Mouse (Mus musculus) spleen, adult 2 months (tissue): ENCODE results near the gene Trcg1. TPM values are rescaled to one million over a fixed set of nuclear protein-coding genes. Genes with fewer than 3 reads are reported as not detected.

Experiments
- DNase-seq, 2 experiments: peaks; one replicate each; pipeline versions ENCODE4 v3.0.0 to v3.0.0-alpha.2; 2012 to 2021; ENCODE audit warnings: low spot score in 2 of 2, low read depth in 1 of 2
- H3K27ac ChIP-seq: fragments of 200-500 bp; 2 replicates; pipeline ENCODE4 v1.5.1; 2012; ENCODE audit warnings: low read length, inconsistent platforms; ENCODE audit not compliant: insufficient read depth
- H3K27me3 ChIP-seq: fragments of 200-500 bp; 2 replicates; pipeline ENCODE4 v1.6.1; 2012; ENCODE audit warnings: mild to moderate bottlenecking, moderate library complexity, low read length, inconsistent platforms; ENCODE audit not compliant: control insufficient read depth, insufficient read depth
- H3K36me3 ChIP-seq: fragments of 200-500 bp; 2 replicates; pipeline ENCODE4 v1.6.1; 2012; ENCODE audit warnings: mild to moderate bottlenecking, low read length, inconsistent platforms; ENCODE audit not compliant: control insufficient read depth, insufficient read depth
- H3K4me1 ChIP-seq: fragments of 200-500 bp; 2 replicates; pipeline ENCODE4 v1.6.1; 2011; ENCODE audit warnings: inconsistent platforms; ENCODE audit not compliant: control insufficient read depth, insufficient read depth, insufficient read length
- H3K4me3 ChIP-seq: fragments of 200-500 bp; 2 replicates; pipeline ENCODE4 v1.5.1; 2011; ENCODE audit warnings: mild to moderate bottlenecking, inconsistent platforms; ENCODE audit not compliant: insufficient read depth, insufficient read length; ENCODE audit errors: extremely low read depth
- CTCF ChIP-seq: fragments of 200-500 bp; IDR thresholded peaks from 2 replicates; pipeline ENCODE4 v1.5.1; 2011; ENCODE audit warnings: mild to moderate bottlenecking, inconsistent platforms; ENCODE audit not compliant: insufficient read depth, insufficient read length, insufficient replicate concordance; ENCODE audit errors: extremely low read depth
- POLR2A ChIP-seq: fragments of 200-500 bp; IDR thresholded peaks from 2 replicates; pipeline ENCODE4 v1.6.1; 2011; ENCODE audit warnings: low read depth, low read length, inconsistent platforms
- WGBS: fragments of 180-500 bp; shearing (Covaris S2); methylation state at CpG from one replicate; pipeline ENCODE4 v1.1.7; 2018; 5-methylcytosine and 5-hydroxymethylcytosine counted together
- polyA plus RNA-seq: library from polyadenylated mRNA; depleted of rRNA; stranded (reverse); fragments of >200 nt; gene quantifications from 2 replicates; pipeline ENCODE4 v1.2.3, GENCODE M21; 2012; rRNA removed

Trcg1 gene
- polyA plus RNA-seq, 1 experiment = not detected

DNA sequence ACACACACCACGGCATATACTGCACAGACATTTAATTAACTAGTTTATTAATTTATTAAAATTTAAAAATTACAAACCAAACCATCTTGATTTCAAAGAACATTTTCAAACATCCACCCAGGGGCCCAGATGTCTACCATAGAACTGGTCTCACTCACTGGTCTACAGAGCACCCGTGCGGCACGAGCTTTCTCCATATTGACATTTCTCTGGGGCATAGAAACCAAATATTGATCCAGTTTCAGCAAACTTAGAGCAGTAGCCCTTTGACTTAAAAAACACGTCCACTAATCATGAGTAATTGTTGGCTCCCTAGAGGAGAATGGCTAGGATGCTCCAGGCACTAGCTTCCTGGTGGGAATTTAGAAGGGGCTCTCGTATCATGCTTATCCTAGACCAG is 50.8 kb downstream of the Trcg1 start:
- H3K4me1 ChIP-seq = no peaks in the 10 kb centered on the region; the same call in 1 of the 2 replicates
- H3K36me3 ChIP-seq = no peaks in the 10 kb centered on the region
- DNase-seq = no peak
- H3K27me3 ChIP-seq = no peaks in the 10 kb centered on the region
- H3K27ac ChIP-seq = no peak overlapping the region
- TF ChIP-seq CTCF (no peak), POLR2A (no peak)
- 91% methylated on average over 6 of the region's 6 CpGs for WGBS
- no peak overlapping the region for H3K4me3 ChIP-seq

DNA sequence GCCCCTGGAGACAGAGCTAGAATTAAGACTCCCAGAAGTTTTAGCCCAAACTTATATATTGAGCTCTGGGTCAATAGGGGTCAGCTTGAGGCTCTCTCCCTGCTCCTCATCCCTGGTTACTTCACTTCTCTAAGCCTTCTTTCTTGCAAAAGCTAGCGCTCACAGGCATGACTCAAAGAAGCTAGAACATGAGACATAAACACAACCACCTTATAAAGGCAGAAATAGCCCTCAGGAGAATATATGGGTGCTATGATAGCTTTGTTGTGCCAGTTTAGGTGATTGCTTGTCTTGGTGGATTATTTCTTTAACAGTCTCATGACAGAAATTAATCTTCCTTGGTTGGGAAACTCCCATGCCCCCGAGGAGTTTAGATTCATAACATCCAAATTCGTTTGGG is 58.5 kb downstream of the Trcg1 start:
- no peak for TF ChIP-seq POLR2A
- no peak for TF ChIP-seq CTCF
- no peak overlapping the region for H3K4me3 ChIP-seq
- WGBS = 80% methylated on average over 3 of the region's 3 CpGs
- no peaks in the 10 kb centered on the region for H3K4me1 ChIP-seq
- H3K27me3 ChIP-seq = no peaks in the 10 kb centered on the region
- no peak overlapping the region for H3K27ac ChIP-seq
- H3K36me3 ChIP-seq = no peaks in the 10 kb centered on the region
- no peak for DNase-seq

DNA sequence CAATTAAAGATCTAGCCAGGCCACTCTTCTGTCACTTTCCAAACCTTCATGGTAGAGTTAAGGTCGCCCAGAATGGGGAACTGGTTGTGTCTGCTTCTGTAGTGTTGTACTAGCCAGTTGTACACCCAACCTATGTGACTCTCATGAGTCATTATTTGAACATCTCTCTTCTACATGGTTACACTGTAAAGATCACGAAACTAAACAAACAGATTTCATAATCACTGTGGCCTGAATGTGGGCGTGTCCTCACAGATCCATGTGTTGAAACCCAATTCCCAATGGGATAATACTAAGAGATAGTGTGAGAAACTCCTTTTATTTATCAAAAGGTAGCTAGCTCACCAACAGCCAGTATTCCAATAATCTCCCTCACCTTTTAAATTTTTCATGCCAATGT is 59.3 kb downstream of the Trcg1 start:
- H3K4me3 ChIP-seq = no peak overlapping the region
- 84% methylated on average over 3 of the region's 3 CpGs for whole genome bisulfite sequencing
- no peaks in the 10 kb centered on the region for H3K27me3 ChIP-seq
- TF ChIP-seq POLR2A (no peak), CTCF (no peak)
- H3K4me1 ChIP-seq = peaks cover 2% of the 10 kb centered on the region; the same call in 1 of the 2 replicates
- no peaks in the 10 kb centered on the region for H3K36me3 ChIP-seq
- no peak for DNase-seq
- H3K27ac ChIP-seq = no peak overlapping the region

DNA sequence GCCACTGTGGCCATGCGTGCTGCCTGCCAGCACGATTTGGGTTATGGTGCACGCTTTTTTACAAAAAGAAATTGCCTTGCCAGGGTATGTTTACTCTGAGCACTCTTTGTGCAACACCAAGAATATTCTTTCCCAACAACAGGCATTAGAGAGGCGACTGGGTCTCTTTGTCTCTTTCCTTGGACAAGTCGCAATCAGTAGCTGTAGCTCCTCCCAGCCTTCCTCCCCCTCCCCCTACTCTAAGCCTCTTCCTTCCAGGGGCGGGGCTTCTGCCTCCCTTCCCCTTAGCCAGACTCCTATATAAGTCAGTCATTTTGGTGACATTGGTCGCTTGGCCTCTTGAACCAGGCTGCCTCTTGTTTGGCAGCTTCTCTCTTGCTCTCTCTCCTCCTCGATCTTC is 59.9 kb downstream of the Trcg1 start:
- Histone ChIP-seq H3K27ac (no peak overlapping the region), H3K4me1 (peaks cover 2% of the 10 kb centered on the region), H3K4me3 (no peak overlapping the region), H3K36me3 (no peaks in the 10 kb centered on the region), H3K27me3 (no peaks in the 10 kb centered on the region)
- WGBS = 81% methylated on average over 8 of the region's 8 CpGs
- TF ChIP-seq CTCF (no peak), POLR2A (no peak)
- no peak for DNase-seq

DNA sequence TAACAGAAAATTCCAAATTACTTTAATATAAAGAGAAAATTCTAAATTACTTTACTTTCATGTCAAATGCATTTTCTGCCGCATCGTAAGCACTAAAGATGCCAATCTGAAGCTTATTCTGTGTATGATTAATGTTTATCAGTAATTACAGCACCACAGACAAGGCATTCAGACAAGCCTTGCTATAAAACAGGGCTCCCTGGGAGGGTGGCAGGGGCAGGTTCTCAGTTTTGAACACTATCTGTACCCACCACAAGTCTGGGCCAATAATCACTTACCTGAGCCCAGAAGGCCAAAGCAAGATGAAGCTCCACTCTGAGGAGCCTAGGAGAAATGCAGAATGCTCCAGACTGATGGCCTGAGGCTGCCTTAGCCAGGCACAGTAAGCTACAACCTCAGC is 61.6 kb downstream of the Trcg1 start:
- TF ChIP-seq CTCF = no peak
- TF ChIP-seq POLR2A = no peak
- no peak for DNase-seq
- H3K36me3 ChIP-seq = no peaks in the 10 kb centered on the region
- WGBS = 89% methylated on average over 2 of the region's 2 CpGs
- peaks cover 2% of the 10 kb centered on the region for H3K4me1 ChIP-seq
- H3K27ac ChIP-seq = no peak overlapping the region
- H3K4me3 ChIP-seq = no peak overlapping the region
- H3K27me3 ChIP-seq = no peaks in the 10 kb centered on the region

Other genes with a start within 250 kb of the Trcg1 start
- gene Ptpn9, start 241.6 kb upstream of the Trcg1 start, polyA plus RNA-seq = 13.1 and 21.1 TPM in 2 replicates
- 83.3 and 98.2 TPM in 2 replicates for gene Sin3a, start 164.5 kb upstream of the Trcg1 start, polyA plus RNA-seq
- gene Man2c1, start 105.9 kb upstream of the Trcg1 start, polyA plus RNA-seq = 170 and 183 TPM in 2 replicates
- 11.5 and 14.7 TPM in 2 replicates for gene Neil1, start 88.3 kb upstream of the Trcg1 start, polyA plus RNA-seq
- gene Commd4, start 78.2 kb upstream of the Trcg1 start, polyA plus RNA-seq = 142 and 207 TPM in 2 replicates
- gene 1700017B05Rik, start 26.1 kb downstream of the Trcg1 start, polyA plus RNA-seq = 20.3 and 21.6 TPM in 2 replicates
- 53.8 and 67.0 TPM in 2 replicates for gene Ppcdc, start 203.6 kb downstream of the Trcg1 start, polyA plus RNA-seq
- 12.4 and 19.3 TPM in 2 replicates for gene Scamp5, start 231.5 kb downstream of the Trcg1 start, polyA plus RNA-seq